Mouse (Mus musculus): ENCODE data around the gene Hdac10. TPM values are rescaled to one million over a fixed set of nuclear protein-coding genes. Genes with fewer than 3 reads are reported as not detected.
A peak's percentile ranks its signal among the peaks of the same experiment; 100 is the strongest.

Hdac10 gene
- polyA plus RNA-seq, 1 experiment: 4.6 TPM

DNA sequence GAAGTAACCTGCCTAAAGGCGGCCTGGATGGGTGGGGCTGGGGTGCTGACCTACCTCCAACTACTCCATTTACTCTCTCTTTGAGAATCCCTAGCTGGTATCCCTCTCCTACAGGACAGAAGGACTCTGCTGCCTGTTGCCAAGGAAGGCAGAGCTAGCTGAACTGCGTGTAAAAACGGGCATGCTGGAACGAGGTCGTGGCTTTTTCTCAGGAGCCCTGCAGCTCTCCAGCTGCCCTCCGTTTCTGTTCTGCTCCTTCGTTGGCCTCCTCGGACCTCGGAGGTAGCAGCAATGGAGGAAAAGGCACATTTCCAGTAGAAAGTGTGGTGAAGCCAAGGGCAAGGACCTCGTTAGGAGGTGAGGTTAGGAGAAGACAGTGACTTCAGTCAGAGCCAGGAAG, 40.4 kb upstream of the Hdac10 start:
- Histone ChIP-seq H3K4me1 (ENCODE audit: control insufficient read depth, insufficient read depth, low read length) (peaks cover 8% of the 10 kb centered on the region), H3K27ac (ENCODE audit: insufficient read depth, low read length) (no peak overlapping the region), H3K4me3 (ENCODE audit: low read depth, low read length) (no peak overlapping the region), H3K9ac (ENCODE audit: low read depth, poor library complexity, severe bottlenecking) (no peak overlapping the region), H3K36me3 (ENCODE audit: control insufficient read depth, insufficient read depth, low read length, poor library complexity, severe bottlenecking) (peaks cover 29% of the 10 kb centered on the region), H3K9me3 (replicated peaks; ENCODE audit: control insufficient read depth, insufficient read depth, low read length, poor library complexity, severe bottlenecking) (no peaks in the 10 kb centered on the region), H3K27me3 (ENCODE audit: control insufficient read depth, insufficient read depth, low read length, poor library complexity, severe bottlenecking) (no peaks in the 10 kb centered on the region)
- TF ChIP-seq POLR2A (IDR thresholded peaks at IDR 0.05; ENCODE audit: insufficient read depth, low read length) (no peak), CTCF (IDR thresholded peaks at IDR 0.05; ENCODE audit: low read depth, low read length) (no peak), EP300 (IDR thresholded peaks at IDR 0.05; ENCODE audit: insufficient read depth, low read depth, low read length) (no peak)

DNA sequence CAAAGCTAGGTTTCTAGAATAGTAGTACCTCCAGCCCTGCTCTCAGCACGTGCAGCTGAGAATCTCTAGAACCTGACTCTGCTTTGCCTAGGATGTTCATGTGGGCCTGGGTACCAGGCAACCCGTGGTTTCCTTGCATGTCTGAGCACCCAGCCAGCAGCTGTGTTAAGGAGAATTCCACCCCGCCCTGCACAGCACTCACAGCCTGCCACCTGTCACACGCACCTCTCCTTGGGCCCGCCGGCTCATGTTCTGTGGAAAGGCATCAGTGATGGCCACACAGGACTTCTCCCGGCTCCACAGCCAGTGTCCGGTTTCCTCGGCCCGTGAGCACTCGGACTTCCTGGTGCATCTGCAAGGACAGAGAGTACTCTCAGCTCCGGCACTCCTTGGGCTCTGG, 37.0 kb upstream of the Hdac10 start:
- TF ChIP-seq POLR2A (IDR thresholded peaks at IDR 0.05; ENCODE audit: insufficient read depth, low read length) (no peak), CTCF (IDR thresholded peaks at IDR 0.05; ENCODE audit: low read depth, low read length) (no peak), EP300 (IDR thresholded peaks at IDR 0.05; ENCODE audit: insufficient read depth, low read depth, low read length) (no peak)
- Histone ChIP-seq H3K9ac (ENCODE audit: low read depth, poor library complexity, severe bottlenecking) (no peak overlapping the region), H3K36me3 (ENCODE audit: control insufficient read depth, insufficient read depth, low read length, poor library complexity, severe bottlenecking) (peaks cover 54% of the 10 kb centered on the region), H3K4me1 (ENCODE audit: control insufficient read depth, insufficient read depth, low read length) (peaks cover 10% of the 10 kb centered on the region), H3K4me3 (ENCODE audit: low read depth, low read length) (no peak overlapping the region), H3K27ac (ENCODE audit: insufficient read depth, low read length) (no peak overlapping the region), H3K27me3 (ENCODE audit: control insufficient read depth, insufficient read depth, low read length, poor library complexity, severe bottlenecking) (no peaks in the 10 kb centered on the region), H3K9me3 (replicated peaks; ENCODE audit: control insufficient read depth, insufficient read depth, low read length, poor library complexity, severe bottlenecking) (no peaks in the 10 kb centered on the region)

DNA sequence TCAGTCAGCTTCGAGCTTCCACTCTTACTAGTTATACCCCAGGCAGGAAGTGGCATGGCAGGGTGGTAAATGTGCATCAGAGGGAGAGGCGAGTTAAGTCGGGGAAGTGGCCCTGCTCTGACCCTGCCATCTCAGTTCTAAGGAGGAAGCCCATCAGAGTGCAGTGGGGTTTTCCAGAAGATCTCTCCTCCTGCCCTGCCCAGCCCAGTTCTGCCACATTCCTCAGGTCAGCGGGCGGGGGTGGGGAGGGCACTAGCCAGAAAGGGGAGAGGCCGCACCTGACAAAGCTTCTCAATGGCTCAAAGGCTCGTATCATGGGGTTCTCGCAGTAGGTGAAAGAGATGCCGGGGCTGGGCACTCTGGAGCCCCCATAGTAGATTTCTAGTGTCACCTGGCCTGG, 32.9 kb upstream of the Hdac10 start:
- Histone ChIP-seq H3K4me1 (ENCODE audit: control insufficient read depth, insufficient read depth, low read length) (peaks cover 3% of the 10 kb centered on the region), H3K9ac (ENCODE audit: low read depth, poor library complexity, severe bottlenecking) (no peak overlapping the region), H3K27ac (ENCODE audit: insufficient read depth, low read length) (no peak overlapping the region), H3K4me3 (ENCODE audit: low read depth, low read length) (no peak overlapping the region), H3K9me3 (replicated peaks; ENCODE audit: control insufficient read depth, insufficient read depth, low read length, poor library complexity, severe bottlenecking) (no peaks in the 10 kb centered on the region), H3K27me3 (ENCODE audit: control insufficient read depth, insufficient read depth, low read length, poor library complexity, severe bottlenecking) (no peaks in the 10 kb centered on the region), H3K36me3 (ENCODE audit: control insufficient read depth, insufficient read depth, low read length, poor library complexity, severe bottlenecking) (peaks cover 69% of the 10 kb centered on the region)
- no peak for TF ChIP-seq EP300 (IDR thresholded peaks at IDR 0.05; ENCODE audit: insufficient read depth, low read depth, low read length)
- no peak for TF ChIP-seq CTCF (IDR thresholded peaks at IDR 0.05; ENCODE audit: low read depth, low read length)
- TF ChIP-seq POLR2A (IDR thresholded peaks at IDR 0.05; ENCODE audit: insufficient read depth, low read length): no peak

DNA sequence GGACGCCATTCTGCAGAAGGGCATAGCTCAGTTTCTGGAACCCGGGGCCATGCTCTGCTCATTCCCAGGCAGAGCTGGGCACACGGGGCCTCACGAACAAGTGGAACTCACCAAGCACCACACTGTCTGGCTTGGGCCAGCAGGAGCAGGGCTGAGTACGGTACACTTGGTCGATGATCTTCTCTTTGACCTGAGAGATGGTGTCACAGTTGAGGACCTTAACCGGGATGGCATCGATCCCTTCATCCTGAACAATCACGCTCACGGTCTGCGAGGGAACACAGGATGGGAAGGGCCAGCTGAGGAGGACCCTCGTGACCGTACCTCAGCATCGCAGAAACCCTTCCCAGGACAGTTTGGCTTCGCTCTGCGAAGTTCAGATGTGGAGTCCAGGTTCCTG, 30.0 kb upstream of the Hdac10 start:
- Histone ChIP-seq H3K4me1 (ENCODE audit: control insufficient read depth, insufficient read depth, low read length) (peaks cover 3% of the 10 kb centered on the region), H3K36me3 (ENCODE audit: control insufficient read depth, insufficient read depth, low read length, poor library complexity, severe bottlenecking) (peaks cover 61% of the 10 kb centered on the region), H3K27me3 (ENCODE audit: control insufficient read depth, insufficient read depth, low read length, poor library complexity, severe bottlenecking) (no peaks in the 10 kb centered on the region), H3K27ac (ENCODE audit: insufficient read depth, low read length) (no peak overlapping the region), H3K9me3 (replicated peaks; ENCODE audit: control insufficient read depth, insufficient read depth, low read length, poor library complexity, severe bottlenecking) (no peaks in the 10 kb centered on the region), H3K4me3 (ENCODE audit: low read depth, low read length) (no peak overlapping the region), H3K9ac (ENCODE audit: low read depth, poor library complexity, severe bottlenecking) (no peak overlapping the region)
- TF ChIP-seq POLR2A (IDR thresholded peaks at IDR 0.05; ENCODE audit: insufficient read depth, low read length) (no peak), CTCF (IDR thresholded peaks at IDR 0.05; ENCODE audit: low read depth, low read length) (no peak), EP300 (IDR thresholded peaks at IDR 0.05; ENCODE audit: insufficient read depth, low read depth, low read length) (no peak)

DNA sequence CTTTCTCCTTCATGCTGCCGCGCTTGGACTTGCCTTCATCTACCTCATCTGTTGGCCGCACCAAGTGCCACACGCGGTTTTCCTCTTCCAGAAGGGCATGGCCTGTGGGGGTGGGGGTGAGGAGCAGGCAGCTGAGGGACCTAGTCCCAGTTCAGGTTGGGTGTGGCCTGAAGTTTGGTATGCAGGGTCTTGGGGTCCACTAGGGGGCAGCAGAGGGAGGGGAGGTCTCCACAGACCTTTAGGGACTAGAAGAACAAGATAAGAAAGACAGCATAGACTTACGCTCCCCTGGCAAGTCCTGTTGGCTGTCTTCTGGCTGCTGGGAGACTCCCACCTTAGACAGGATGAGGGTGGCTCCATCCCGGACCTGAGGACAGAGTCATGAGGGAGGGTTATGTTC, 29.5 kb upstream of the Hdac10 start:
- Histone ChIP-seq H3K4me3 (ENCODE audit: low read depth, low read length) (no peak overlapping the region), H3K36me3 (ENCODE audit: control insufficient read depth, insufficient read depth, low read length, poor library complexity, severe bottlenecking) (peaks cover 60% of the 10 kb centered on the region), H3K9me3 (replicated peaks; ENCODE audit: control insufficient read depth, insufficient read depth, low read length, poor library complexity, severe bottlenecking) (no peaks in the 10 kb centered on the region)

DNA sequence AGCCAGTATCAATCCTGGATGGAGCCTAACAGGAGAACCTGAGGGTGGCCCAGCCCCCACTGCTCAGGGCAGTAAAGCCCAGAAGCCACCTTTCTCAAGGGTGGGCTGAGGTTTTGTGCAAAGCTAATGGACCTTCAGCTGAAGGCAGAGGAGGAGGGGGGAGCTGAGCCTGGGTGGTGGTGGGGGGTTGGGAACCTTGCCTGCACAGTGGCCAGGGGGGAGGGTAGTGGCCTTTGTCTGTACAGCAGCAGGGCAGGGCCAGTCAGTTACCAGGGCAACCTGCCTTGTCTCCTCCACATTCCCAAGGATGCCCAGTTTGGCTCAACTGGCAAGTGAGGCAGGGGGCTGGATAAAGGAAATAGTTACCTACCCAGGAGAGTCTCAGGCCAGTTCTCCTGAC, 23.8 kb upstream of the Hdac10 start:
- Histone ChIP-seq H3K4me1 (ENCODE audit: control insufficient read depth, insufficient read depth, low read length) (peaks cover 2% of the 10 kb centered on the region), H3K9me3 (replicated peaks; ENCODE audit: control insufficient read depth, insufficient read depth, low read length, poor library complexity, severe bottlenecking) (no peaks in the 10 kb centered on the region), H3K36me3 (ENCODE audit: control insufficient read depth, insufficient read depth, low read length, poor library complexity, severe bottlenecking) (peaks cover 24% of the 10 kb centered on the region), H3K27me3 (ENCODE audit: control insufficient read depth, insufficient read depth, low read length, poor library complexity, severe bottlenecking) (no peaks in the 10 kb centered on the region), H3K27ac (ENCODE audit: insufficient read depth, low read length) (no peak overlapping the region), H3K4me3 (ENCODE audit: low read depth, low read length) (no peak overlapping the region), H3K9ac (ENCODE audit: low read depth, poor library complexity, severe bottlenecking) (no peak overlapping the region)
- no peak for TF ChIP-seq EP300 (IDR thresholded peaks at IDR 0.05; ENCODE audit: insufficient read depth, low read depth, low read length)
- no peak for TF ChIP-seq CTCF (IDR thresholded peaks at IDR 0.05; ENCODE audit: low read depth, low read length)
- TF ChIP-seq POLR2A (IDR thresholded peaks at IDR 0.05; ENCODE audit: insufficient read depth, low read length): no peak

More for the DNA sequence above, 29.5 kb upstream of the Hdac10 start:
- Histone ChIP-seq H3K4me1 (ENCODE audit: control insufficient read depth, insufficient read depth, low read length) (peaks cover 3% of the 10 kb centered on the region), H3K27me3 (ENCODE audit: control insufficient read depth, insufficient read depth, low read length, poor library complexity, severe bottlenecking) (no peaks in the 10 kb centered on the region), H3K9ac (ENCODE audit: low read depth, poor library complexity, severe bottlenecking) (no peak overlapping the region), H3K27ac (ENCODE audit: insufficient read depth, low read length) (no peak overlapping the region)
- peak; percentile 93 for TF ChIP-seq CTCF (IDR thresholded peaks at IDR 0.05; ENCODE audit: low read depth, low read length)
- peak; percentile 12; the same call in 1 of the 2 replicates for TF ChIP-seq EP300 (IDR thresholded peaks at IDR 0.05; ENCODE audit: insufficient read depth, low read depth, low read length)
- TF ChIP-seq POLR2A (IDR thresholded peaks at IDR 0.05; ENCODE audit: insufficient read depth, low read length): no peak
